Mouse (Mus musculus): ENCODE data around the gene Ms4a18. TPM values are rescaled to one million over a fixed set of nuclear protein-coding genes. Genes with fewer than 3 reads are reported as not detected.

Ms4a18 gene
- total RNA-seq, 2 experiments from 2014 or later = not detected

Other genes starting within 250 kb of the Ms4a18 start
- under 1 TPM; 0.21 to 0.32 TPM for gene Cd6, start 188.0 kb downstream of the Ms4a18 start, total RNA-seq (2021)
- gene Slc15a3, start 178.3 kb downstream of the Ms4a18 start, total RNA-seq (2021) = 1 to 10 TPM; 1.5 TPM
- gene Tmem132a, start 148.1 kb downstream of the Ms4a18 start, total RNA-seq (2021) = 10 to 100 TPM; 47.1 to 56.1 TPM
- gene Tmem109, start 136.0 kb downstream of the Ms4a18 start, total RNA-seq (2021) = 100 to 1,000 TPM; 191 to 193 TPM
- gene Prpf19, start 122.8 kb downstream of the Ms4a18 start, total RNA-seq (2021) = 100 to 1,000 TPM; 313 to 325 TPM
- under 1 TPM in 1 of 2 experiments, not detected in 1; 0.49 TPM for gene Zp1, start 97.4 kb downstream of the Ms4a18 start, total RNA-seq (2021)
- gene Ptgdr2, start 80.9 kb downstream of the Ms4a18 start, total RNA-seq (2021) = under 1 TPM; 0.10 to 0.18 TPM
- gene Ccdc86, start 68.8 kb downstream of the Ms4a18 start, total RNA-seq (2021) = 10 to 100 TPM; 26.6 to 27.7 TPM
- gene Ms4a10, start 43.4 kb downstream of the Ms4a18 start, total RNA-seq (2021) = under 1 TPM in 1 of 2 experiments, not detected in 1; 0.54 TPM
- not detected for gene Ms4a15, start 24.8 kb downstream of the Ms4a18 start, total RNA-seq (2021)
- gene Ms4a8a, start 63.1 kb upstream of the Ms4a18 start, total RNA-seq (2021) = under 1 TPM; 0.91 to 0.98 TPM
- gene 1700017D01Rik, start 112.8 kb upstream of the Ms4a18 start, total RNA-seq (2021) = under 1 TPM; 0.39 to 0.44 TPM
- not detected for gene 1700025F22Rik, start 147.3 kb upstream of the Ms4a18 start, total RNA-seq (2021)
- gene Ms4a13, start 178.7 kb upstream of the Ms4a18 start, total RNA-seq (2021) = not detected
- not detected for gene Ms4a12, start 214.4 kb upstream of the Ms4a18 start, total RNA-seq (2021)
- gene Ms4a1, start 248.2 kb upstream of the Ms4a18 start, total RNA-seq (2021) = under 1 TPM; 0.20 to 0.23 TPM

All from gastrocnemius, postnatal 4 days (tissue).